Mouse (Mus musculus) C2C12 (cell line): Measurements from ENCODE around the gene Grid2ip.

ENCODE experiments used
- CTCF ChIP-seq: IDR thresholded peaks from one replicate; pipeline ENCODE4 v1.5.1; 2011; ENCODE audit not compliant: control insufficient read depth, insufficient read depth, insufficient read length
- MYOD1 ChIP-seq: IDR thresholded peaks from one replicate; pipeline ENCODE4 v1.6.1; 2011; ENCODE audit warnings: low read depth; ENCODE audit not compliant: control insufficient read depth, insufficient read length

DNA sequence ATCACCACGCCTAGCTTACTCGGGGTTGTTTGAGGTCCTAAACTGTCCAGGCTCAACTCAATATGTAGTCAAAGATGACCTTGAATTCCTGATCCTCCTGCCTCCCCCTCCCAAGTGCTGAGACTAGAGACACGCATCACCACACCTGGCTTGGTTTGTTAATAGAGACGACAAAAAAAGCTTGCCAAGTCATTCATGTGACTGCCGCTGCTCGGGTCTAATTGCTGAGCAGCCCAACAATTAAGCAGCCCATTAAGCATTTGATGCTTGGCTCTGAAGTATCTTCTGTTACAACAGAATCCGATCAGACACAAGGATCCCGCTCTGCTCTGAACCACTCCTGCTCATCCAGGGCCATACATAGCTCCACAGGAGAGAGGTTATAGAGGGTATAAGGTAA is 10.8 kb upstream of the Grid2ip start:
- TF ChIP-seq CTCF, result no peak
- no peak for TF ChIP-seq MYOD1
